Mouse (Mus musculus): ENCODE data around the gene Ndp. TPM values are rescaled to one million over a fixed set of nuclear protein-coding genes. Genes with fewer than 3 reads are reported as not detected.

Ndp gene
- polyA plus RNA-seq, 1 experiment = not detected

DNA sequence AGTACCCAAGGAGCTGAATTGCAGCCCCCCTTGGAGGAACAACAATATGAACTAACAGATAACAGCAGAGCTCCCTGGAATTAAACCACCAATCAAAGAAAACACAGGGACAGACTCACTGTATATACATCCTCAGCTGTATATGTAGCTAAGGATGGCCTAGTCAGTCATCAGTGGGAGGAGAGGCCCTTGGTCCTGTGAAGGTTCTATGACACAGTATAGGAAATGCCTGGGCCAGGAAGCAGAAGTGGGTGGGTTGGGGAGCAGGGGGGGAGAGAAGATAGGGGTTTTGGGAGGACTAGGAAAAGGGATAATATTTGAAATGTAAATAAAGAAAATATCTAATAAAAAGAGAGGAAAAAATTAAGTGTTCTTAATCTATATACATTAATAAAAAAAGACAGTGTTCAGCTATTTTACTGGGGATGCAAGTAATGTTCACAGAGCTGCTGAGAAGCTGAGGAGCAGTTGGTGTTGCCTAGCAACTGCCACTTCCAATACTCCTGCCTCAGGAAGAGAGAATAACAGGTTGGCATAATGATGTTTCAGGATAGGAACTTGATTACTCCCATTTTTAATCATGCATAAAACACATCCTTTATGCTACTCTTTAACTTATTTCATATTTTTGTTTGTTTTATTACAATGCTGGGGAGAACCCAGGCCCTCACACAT lies 43.8 kb downstream of the Ndp start:
- TF ChIP-seq GATA1 (IDR thresholded peaks at IDR 0.05; ENCODE audit: borderline replicate concordance, low read length) (no peak), FLI1 (IDR thresholded peaks at IDR 0.05; ENCODE audit: low read length) (no peak)
- Histone ChIP-seq H3K36me3 (replicated peaks; ENCODE audit: low read length) (no peaks in the 10 kb centered on the region), H3K4me1 (no peaks in the 10 kb centered on the region), H3K4me3 (replicated peaks) (no peak overlapping the region), H3K27me3 (replicated peaks) (no peaks in the 10 kb centered on the region), H3K9me3 (no peaks in the 10 kb centered on the region)

DNA sequence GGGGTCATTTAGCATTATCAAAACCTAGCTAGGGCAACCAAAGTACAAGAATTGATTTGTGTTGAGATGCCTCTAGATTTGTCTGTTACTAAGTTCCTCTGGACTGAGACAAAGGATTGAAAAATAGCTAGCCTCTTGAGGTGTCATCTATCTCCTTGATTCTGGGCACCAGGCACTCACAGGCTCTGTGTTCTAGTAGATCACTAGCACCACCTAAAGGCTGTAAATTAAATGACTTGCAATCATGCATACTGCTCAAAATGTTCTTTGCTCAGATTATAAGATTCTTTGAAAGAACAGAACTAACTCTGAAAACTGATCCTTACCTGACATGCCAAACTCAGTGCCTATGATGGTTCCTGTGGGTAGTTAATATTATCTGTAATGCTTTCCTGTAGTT lies 51.3 kb downstream of the Ndp start:
- TF ChIP-seq FLI1 (IDR thresholded peaks at IDR 0.05; ENCODE audit: low read length) (no peak), GATA1 (IDR thresholded peaks at IDR 0.05; ENCODE audit: borderline replicate concordance, low read length) (no peak)
- H3K4me1 ChIP-seq = no peaks in the 10 kb centered on the region
- no peaks in the 10 kb centered on the region for H3K27me3 ChIP-seq (replicated peaks)
- H3K4me3 ChIP-seq (replicated peaks) = no peak overlapping the region
- no peaks in the 10 kb centered on the region for H3K9me3 ChIP-seq
- no peaks in the 10 kb centered on the region for H3K36me3 ChIP-seq (replicated peaks; ENCODE audit: low read length)

- TF ChIP-seq FLI1 (IDR thresholded peaks at IDR 0.05; ENCODE audit: low read length) (no peak), GATA1 (IDR thresholded peaks at IDR 0.05; ENCODE audit: borderline replicate concordance, low read length) (no peak)
- no peak overlapping the region for H3K4me3 ChIP-seq (replicated peaks)
- H3K9me3 ChIP-seq = no peaks in the 10 kb centered on the region
- no peaks in the 10 kb centered on the region for H3K4me1 ChIP-seq
- no peaks in the 10 kb centered on the region for H3K27me3 ChIP-seq (replicated peaks)
- no peaks in the 10 kb centered on the region for H3K36me3 ChIP-seq (replicated peaks; ENCODE audit: low read length)
Observed at GRCm38 (mm10) chrX:16846034-16846433, 65.5 kb downstream of the Ndp start.

GRCm38 (mm10) chrX:16841443-16841842 lies 70.1 kb downstream of the Ndp start:
- Histone ChIP-seq H3K4me3 (replicated peaks) (no peak overlapping the region), H3K9me3 (no peaks in the 10 kb centered on the region), H3K36me3 (replicated peaks; ENCODE audit: low read length) (no peaks in the 10 kb centered on the region), H3K27me3 (replicated peaks) (no peaks in the 10 kb centered on the region), H3K4me1 (no peaks in the 10 kb centered on the region)
- TF ChIP-seq FLI1 (IDR thresholded peaks at IDR 0.05; ENCODE audit: low read length) (no peak), GATA1 (IDR thresholded peaks at IDR 0.05; ENCODE audit: borderline replicate concordance, low read length) (no peak)

DNA sequence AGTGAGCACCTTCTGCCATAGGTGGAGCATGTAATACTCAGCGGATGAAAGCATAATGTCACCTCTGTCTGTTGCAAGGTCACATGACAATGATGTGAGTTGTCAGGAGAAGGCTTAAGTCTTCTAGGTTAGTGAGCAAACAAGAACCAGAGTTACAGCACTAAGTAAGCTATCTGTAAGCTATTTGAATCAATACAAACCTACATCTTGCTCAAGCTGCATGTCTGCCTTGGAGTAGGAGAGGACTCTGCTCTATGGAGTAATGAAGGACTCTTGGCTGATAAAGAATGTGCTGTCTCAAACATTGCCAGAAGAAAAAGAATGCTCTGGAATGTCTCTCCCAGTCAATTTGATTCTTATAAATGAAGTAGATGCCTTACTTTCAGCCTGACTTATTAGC lies 74.3 kb downstream of the Ndp start:
- Histone ChIP-seq H3K9me3 (no peaks in the 10 kb centered on the region), H3K4me1 (no peaks in the 10 kb centered on the region), H3K4me3 (replicated peaks) (no peak overlapping the region), H3K27me3 (replicated peaks) (no peaks in the 10 kb centered on the region), H3K36me3 (replicated peaks; ENCODE audit: low read length) (no peaks in the 10 kb centered on the region)
- TF ChIP-seq FLI1 (IDR thresholded peaks at IDR 0.05; ENCODE audit: low read length) = no peak
- TF ChIP-seq GATA1 (IDR thresholded peaks at IDR 0.05; ENCODE audit: borderline replicate concordance, low read length) = no peak

DNA sequence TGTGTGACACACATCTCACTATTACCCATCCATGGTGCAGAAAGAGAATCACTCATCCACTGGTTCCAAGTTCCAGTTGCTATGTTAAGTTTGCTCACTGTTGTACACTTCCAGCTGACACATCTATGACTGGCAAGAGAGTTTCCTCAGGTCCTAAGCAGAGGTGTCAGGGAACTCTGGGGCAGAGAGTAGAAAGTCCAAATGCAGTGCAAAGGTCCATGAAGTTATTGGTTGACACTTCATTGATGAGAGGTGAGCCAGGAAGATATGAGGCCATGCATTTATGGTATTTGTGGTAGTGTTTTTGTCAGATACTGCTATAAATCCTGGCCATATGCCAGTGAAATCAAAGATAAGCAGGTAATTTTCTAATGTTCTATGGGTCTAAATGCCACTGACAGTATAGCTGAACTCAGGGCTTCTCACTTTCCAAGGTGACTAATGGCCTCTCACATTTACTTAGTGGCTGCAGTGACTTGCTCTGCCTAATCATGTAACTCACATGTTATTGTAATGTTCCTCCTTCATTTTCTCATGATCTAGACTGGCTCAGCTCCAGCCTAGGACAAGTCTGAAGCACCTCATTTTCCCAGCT lies 75.0 kb downstream of the Ndp start:
- H3K4me3 ChIP-seq (replicated peaks) = no peak overlapping the region
- H3K27me3 ChIP-seq (replicated peaks) = no peaks in the 10 kb centered on the region
- TF ChIP-seq FLI1 (IDR thresholded peaks at IDR 0.05; ENCODE audit: low read length) = no peak
- no peak for TF ChIP-seq GATA1 (IDR thresholded peaks at IDR 0.05; ENCODE audit: borderline replicate concordance, low read length)

More for the DNA sequence above, 75.0 kb downstream of the Ndp start:
- Histone ChIP-seq H3K36me3 (replicated peaks; ENCODE audit: low read length) (no peaks in the 10 kb centered on the region), H3K4me1 (no peaks in the 10 kb centered on the region), H3K9me3 (no peaks in the 10 kb centered on the region)

Other genes starting within 250 kb of the Ndp start
- not detected in 2 replicates for gene Maob, start 94.4 kb downstream of the Ndp start, polyA plus RNA-seq (2012; ENCODE audit: insufficient read depth, low replicate concordance)

Measured in megakaryocyte, embryonic 14.5 days (primary cell).